In genomic region chr8:124404471-124405260, GRCm38 (mm10) we compare ENCODE assay signal across 9 mouse cellular contexts. TPM values are rescaled to one million over a fixed set of nuclear protein-coding genes. Genes with fewer than 3 reads are reported as not detected.
DNase-seq lines count a peak whose midpoint lies in the region; ATAC-seq and TF ChIP-seq lines count a peak whose summit lies in the region.
"Had no signal": no experiment of that assay in that cellular context is flagged by ENCODE, and none has a peak within 500 bp of the region (broad histone marks: within the 10 kb centered on the region; RNA-seq: fewer than 3 reads in every experiment).

No protein-coding gene starts in this region.

- H3K4me1 ChIP-seq in E14TG2a.4 (replicated peaks; ENCODE audit: low read depth, low read length), result peaks cover 77% of the 10 kb centered on the region
- H3K4me1 ChIP-seq in forebrain, embryonic 16.5 days (replicated peaks; ENCODE audit: control insufficient read depth, insufficient read depth, low read length), result peaks cover 3% of the 10 kb centered on the region; the same call in 1 of the 2 replicates

- ATAC-seq in cerebellum, adult (ENCODE audit: insufficient number of reproducible peaks, low FRiP score, low TSS enrichment), result peak; percentile 56; the same call in 1 of the 2 replicates
- peak; percentile 36; the same call in 1 of the 2 replicates for ATAC-seq in forebrain, embryonic 16.5 days

- H3K4me2 ChIP-seq in forebrain, embryonic 16.5 days (ENCODE audit: low read length), result no peak overlapping the region

- H3K9me3 ChIP-seq in E14TG2a.4 (ENCODE audit: low read length), result no peaks in the 10 kb centered on the region
- no peaks in the 10 kb centered on the region for H3K9me3 ChIP-seq in forebrain, embryonic 16.5 days (ENCODE audit: control insufficient read depth, low read length)

- WGBS in forebrain, embryonic 16.5 days, result 57% methylated on average over 11 of the region's 12 CpGs

- H3K9ac ChIP-seq in forebrain, embryonic 16.5 days (replicated peaks; ENCODE audit: low read depth, low read length), result no peak overlapping the region

- no peak for TF ChIP-seq CTCF in E14TG2a.4 (conservative IDR thresholded peaks at IDR 0.05; ENCODE audit: low read length)

- H3K27me3 ChIP-seq in E14TG2a.4 (ENCODE audit: insufficient read depth, low read length), result no peaks in the 10 kb centered on the region
- no peaks in the 10 kb centered on the region for H3K27me3 ChIP-seq in forebrain, embryonic 16.5 days (replicated peaks; ENCODE audit: control insufficient read depth, insufficient read depth, low read length)

- H3K4me3 ChIP-seq in E14TG2a.4 (replicated peaks; ENCODE audit: low read length), result peak overlapping the region; percentile 20
- H3K4me3 ChIP-seq in forebrain, embryonic 16.5 days (replicated peaks; ENCODE audit: low read length), result no peak overlapping the region

- DNase-seq in cerebellum, postnatal 4 days (ENCODE audit: low spot score in 2 of 2), result no peak
- DNase-seq in cerebellum, adult 8-10 months, result peak; percentile 47
- no peak for DNase-seq in embryo, embryonic 9.5 days (ENCODE audit: extremely low spot score)
- DNase-seq in heart, postnatal 14 days, result no peak
- no peak for DNase-seq in left cerebral cortex, postnatal 25 days (ENCODE audit: low spot score in 2 of 2)
- DNase-seq: heart, adult 11 months had no signal

- H3K27ac ChIP-seq in forebrain, embryonic 16.5 days (ENCODE audit: low read length), result no peak overlapping the region

- H3K36me3 ChIP-seq in E14TG2a.4 (ENCODE audit: insufficient read depth, low read length), result peaks cover 10% of the 10 kb centered on the region; the same call in 1 of the 2 replicates
- no peaks in the 10 kb centered on the region for H3K36me3 ChIP-seq in forebrain, embryonic 16.5 days (ENCODE audit: control insufficient read depth, insufficient read depth)

- intact Hi-C loops in heart, postnatal 14 days (cut with DNase I), result loop anchor here (5.0 kb wide), 1 partner anchor 168 kb away; no protein-coding TSS in a partner anchor
- intact Hi-C loops in left cerebral cortex, postnatal 25 days (cut with DNase I), result no loop called here

RNA-seq across cellular contexts. Expression of gene Pgbd5, which starts 34.8 kb away (rescaled TPM):
- polyA plus RNA-seq in forebrain, embryonic 16.5 days (2015; fragmentation: Nextera tagmentation; extraction: Ambion mirVana), result 8.4 and 10.7 TPM in 2 replicates
- total RNA-seq in heart, postnatal 14 days (2021), result 1 to 10 TPM; 2.0 to 2.2 TPM
- 100 to 1,000 TPM; 210 to 228 TPM for total RNA-seq in left cerebral cortex, postnatal 25 days (2021)

Comparison
In these comparisons a context has a peak if more than half of its experiments do, and no peak if none do; other contexts are left out.
1. RNA of gene Pgbd5, which starts 34.8 kb away (total RNA-seq): 210 to 228 TPM in left cerebral cortex, postnatal 25 days; 2.0 to 2.2 TPM in heart, postnatal 14 days; every median in the first group is over 10 times any median in the second.